Comparison of ENCODE assay signal across 11 mouse cellular contexts in genomic region chr14:7567890-7568289, GRCm38 (mm10). TPM values are rescaled to one million over a fixed set of nuclear protein-coding genes. Genes with fewer than 3 reads are reported as not detected.
DNase-seq lines count a peak whose midpoint lies in the region; ATAC-seq and TF ChIP-seq lines count a peak whose summit lies in the region.
"Not testable (repeated sequence)": the region's sequence is repeated elsewhere in the genome, so short reads cannot be mapped to it uniquely, and the experiment has no call there.
"Had no signal": no experiment of that assay in that cellular context is flagged by ENCODE, and none has a peak within 500 bp of the region (broad histone marks: within the 10 kb centered on the region; RNA-seq: fewer than 3 reads in every experiment).

No protein-coding gene starts in this region.

- not testable (repeated sequence) for H3K27me3 ChIP-seq in embryonic facial prominence, embryonic 14.5 days (replicated peaks; ENCODE audit: control insufficient read depth, insufficient read depth, low read length); hindbrain, embryonic 16.5 days (replicated peaks; ENCODE audit: control insufficient read depth, insufficient read depth, low read length); lung, embryonic 14.5 days (ENCODE audit: insufficient read depth, low read length); neural tube, embryonic 14.5 days (ENCODE audit: control insufficient read depth, insufficient read depth, low read length)

- WGBS in embryonic facial prominence, embryonic 14.5 days: 0% methylated on average over 18 of the region's 27 CpGs
- WGBS in hindbrain, embryonic 16.5 days: under 1% methylated on average over 19 of the region's 27 CpGs
- WGBS in lung, embryonic 14.5 days: under 1% methylated on average over 20 of the region's 27 CpGs
- WGBS in neural tube, embryonic 14.5 days: 0% methylated on average over 18 of the region's 27 CpGs

- H3K4me1 ChIP-seq in embryonic facial prominence, embryonic 14.5 days (ENCODE audit: control insufficient read depth, insufficient read depth, low read length); hindbrain, embryonic 16.5 days (ENCODE audit: control insufficient read depth, insufficient read depth, low read depth, low read length); lung, embryonic 14.5 days (ENCODE audit: insufficient read depth); neural tube, embryonic 14.5 days (ENCODE audit: control insufficient read depth, insufficient read depth, low read length): not testable (repeated sequence)

- not testable (repeated sequence) for H3K27ac ChIP-seq in embryonic facial prominence, embryonic 14.5 days (replicated peaks; ENCODE audit: low read depth, low read length); hindbrain, embryonic 16.5 days (ENCODE audit: low read depth, low read length); lung, embryonic 14.5 days (ENCODE audit: low read depth); neural tube, embryonic 14.5 days (ENCODE audit: low read depth, low read length)

- not testable (repeated sequence) for H3K9me3 ChIP-seq in embryonic facial prominence, embryonic 14.5 days (ENCODE audit: control insufficient read depth, low read length); hindbrain, embryonic 16.5 days (ENCODE audit: control insufficient read depth, low read length); lung, embryonic 14.5 days (ENCODE audit: low read depth, low read length); neural tube, embryonic 14.5 days (ENCODE audit: control insufficient read depth, low read length)

- H3K36me3 ChIP-seq in embryonic facial prominence, embryonic 14.5 days (ENCODE audit: control insufficient read depth, insufficient read depth, low read length); hindbrain, embryonic 16.5 days (ENCODE audit: control insufficient read depth, insufficient read depth, low read length); lung, embryonic 14.5 days (ENCODE audit: insufficient read depth); neural tube, embryonic 14.5 days (ENCODE audit: control insufficient read depth, insufficient read depth, low read length): not testable (repeated sequence)

- not testable (repeated sequence) for ATAC-seq in embryonic facial prominence, embryonic 14.5 days (ENCODE audit: low read depth); hindbrain, embryonic 16.5 days; lung, embryonic 14.5 days (ENCODE audit: insufficient read depth)
- ATAC-seq in neural tube, embryonic 14.5 days (ENCODE audit: low read depth): 0 out of 2 replicates have a peak, but pooled peaks have one; percentile 44

- peak overlapping the region; percentile 32 for H3K4me3 ChIP-seq in embryonic facial prominence, embryonic 14.5 days (ENCODE audit: low read depth, low read length)
- H3K4me3 ChIP-seq in hindbrain, embryonic 16.5 days (ENCODE audit: low read length): peak overlapping the region; percentile 46
- peak overlapping the region; percentile 30 for H3K4me3 ChIP-seq in lung, embryonic 14.5 days (ENCODE audit: low read depth, low read length)
- peak overlapping the region; percentile 35 for H3K4me3 ChIP-seq in neural tube, embryonic 14.5 days (ENCODE audit: low read depth, low read length)

- not testable (repeated sequence) for H3K9ac ChIP-seq in embryonic facial prominence, embryonic 14.5 days (ENCODE audit: low read depth, low read length); lung, embryonic 14.5 days
- peak overlapping the region; percentile 55 for H3K9ac ChIP-seq in hindbrain, embryonic 16.5 days (ENCODE audit: low read depth, low read length)
- 0 out of 2 replicates have a peak overlapping the region, but pooled peaks have one; percentile 32 for H3K9ac ChIP-seq in neural tube, embryonic 14.5 days (replicated peaks; ENCODE audit: low read depth, low read length)

- H3K4me2 ChIP-seq in embryonic facial prominence, embryonic 14.5 days (ENCODE audit: low read depth, low read length): peak overlapping the region; percentile 61
- peak overlapping the region; percentile 55 for H3K4me2 ChIP-seq in hindbrain, embryonic 16.5 days (ENCODE audit: low read length)
- H3K4me2 ChIP-seq in lung, embryonic 14.5 days: peak overlapping the region; percentile 60
- H3K4me2 ChIP-seq in neural tube, embryonic 14.5 days (ENCODE audit: low read depth, low read length): peak overlapping the region; percentile 45

- not testable (repeated sequence) for TF ChIP-seq CTCF in lung, embryonic 14.5 days (IDR thresholded peaks at IDR 0.05; ENCODE audit: low read depth)

- DNase-seq in cerebellum, adult 11 months: peak; percentile 6
- not testable (repeated sequence) for DNase-seq in embryonic facial prominence, embryonic 14.5 days (ENCODE audit: low spot score)
- peak; percentile 6 for DNase-seq in heart, adult 8-10 months (ENCODE audit: low spot score)
- DNase-seq in layer of hippocampus, postnatal 10 days (ENCODE audit: low spot score in 2 of 2): peak; percentile 6 to 9
- DNase-seq in lung, embryonic 14.5 days: peak; percentile 0

RNA-seq across cellular contexts. Expression of gene Gm3558, which starts 0.5 kb away (rescaled TPM):
- 0.17 TPM in 1 of 2 replicates, not detected in the other for polyA plus RNA-seq in embryonic facial prominence, embryonic 14.5 days (2014; fragmentation: Nextera tagmentation; extraction: Ambion mirVana)
- 1 to 10 TPM in 1 of 4 experiments, under 1 TPM in 3; 0.62 to 1.4 (median 0.69) TPM for total RNA-seq in heart, adult 8-10 months (2022)
- 6.1 and 6.7 TPM in 2 replicates for polyA plus RNA-seq in hindbrain, embryonic 16.5 days (2015; fragmentation: Nextera tagmentation; extraction: Ambion mirVana)
- total RNA-seq in layer of hippocampus, postnatal 10 days (2021): 10 to 100 TPM; 10.5 to 17.0 TPM
- polyA plus RNA-seq in lung, embryonic 14.5 days (2014; fragmentation: Nextera tagmentation; extraction: Ambion mirVana): 0.68 and 0.96 TPM in 2 replicates
- 7.2 and 7.9 TPM in 2 replicates for polyA plus RNA-seq in neural tube, embryonic 14.5 days (2014; fragmentation: Nextera tagmentation; extraction: Ambion mirVana)
- total RNA-seq: megakaryocyte-erythroid progenitor cell, adult 5-6 weeks had no signal
- polyA plus RNA-seq: erythroblast, embryonic 14.5 days had no signal

RNA-seq across cellular contexts. Expression of gene Gm10338, which starts 27.5 kb away (rescaled TPM):
- not detected in 2 replicates for polyA plus RNA-seq in embryonic facial prominence, embryonic 14.5 days (2014; fragmentation: Nextera tagmentation; extraction: Ambion mirVana)
- not detected for total RNA-seq in heart, adult 8-10 months (2022)
- polyA plus RNA-seq in hindbrain, embryonic 16.5 days (2015; fragmentation: Nextera tagmentation; extraction: Ambion mirVana): not detected in 2 replicates
- total RNA-seq in layer of hippocampus, postnatal 10 days (2021): not detected
- not detected in 2 replicates for polyA plus RNA-seq in lung, embryonic 14.5 days (2014; fragmentation: Nextera tagmentation; extraction: Ambion mirVana)
- not detected in 2 replicates for polyA plus RNA-seq in neural tube, embryonic 14.5 days (2014; fragmentation: Nextera tagmentation; extraction: Ambion mirVana)
- total RNA-seq: left cerebral cortex, postnatal 25 days; megakaryocyte-erythroid progenitor cell, adult 5-6 weeks had no signal
- polyA plus RNA-seq: erythroblast, embryonic 14.5 days; gonadal fat pad, adult 2 months had no signal
